Mouse (Mus musculus): ENCODE data around the gene Arhgap45.

Arhgap45 gene

GRCm38 (mm10) chr10:80057683-80058326 is 41.4 kb downstream of the Arhgap45 start:
- DNase-seq: peak in 1 of 2 experiments; percentile 58

GRCm38 (mm10) chr10:80063104-80063503 is 46.7 kb downstream of the Arhgap45 start:
- DNase-seq: no peak

GRCm38 (mm10) chr10:80063877-80064650 is 47.6 kb downstream of the Arhgap45 start:
- no peak for DNase-seq

- peak in 1 of 2 experiments; percentile 29 for DNase-seq
These were observed 52.8 kb downstream of the Arhgap45 start for GRCm38 (mm10) chr10:80069251-80069650.

- DNase-seq: no peak
These were observed 53.5 kb downstream of the Arhgap45 start for GRCm38 (mm10) chr10:80069948-80070450.

- DNase-seq: peak; percentile 84 to 87
These were observed 54.5 kb downstream of the Arhgap45 start for GRCm38 (mm10) chr10:80070837-80071515.

- DNase-seq: no peak
These were observed 55.1 kb downstream of the Arhgap45 start for GRCm38 (mm10) chr10:80071516-80071900.

GRCm38 (mm10) chr10:80072623-80073489 is 56.4 kb downstream of the Arhgap45 start:
- DNase-seq: no peak

GRCm38 (mm10) chr10:80074813-80075601 is 58.6 kb downstream of the Arhgap45 start:
- DNase-seq: peak; percentile 50 to 59

GRCm38 (mm10) chr10:80075924-80076323 is 59.5 kb downstream of the Arhgap45 start:
- DNase-seq: no peak

GRCm38 (mm10) chr10:80076386-80076785 is 59.9 kb downstream of the Arhgap45 start:
- no peak for DNase-seq

GRCm38 (mm10) chr10:80077312-80077711 is 60.9 kb downstream of the Arhgap45 start:
- no peak for DNase-seq

- no peak for DNase-seq
These were observed 61.9 kb downstream of the Arhgap45 start for GRCm38 (mm10) chr10:80078366-80078765.

GRCm38 (mm10) chr10:80080396-80081070 is 64.1 kb downstream of the Arhgap45 start:
- DNase-seq: no peak
